Mouse (Mus musculus) liver, embryonic 14.5 days (tissue): ENCODE measurements at regions not wholly inside any gene's neighbourhood (a gene's known extent, or its start where the extent isn't known, plus 50 kb on each side); places are given as distances from the start of the nearest gene placed in this dataset.
"Not testable (repeated sequence)": the region's sequence is repeated elsewhere in the genome, so short reads cannot be mapped to it uniquely, and the experiment has no call there.

Experiments
- ATAC-seq: fragments of 200-750 bp; cut with Nextera tagmentation; 2 replicates; pipeline ENCODE4 v1.8.0; 2017; ENCODE audit warnings: moderate number of reproducible peaks, mild to moderate bottlenecking, moderate library complexity; ENCODE audit not compliant: insufficient read depth
- DNase-seq, 3 experiments: peaks; one replicate each; pipeline ENCODE4 v3.0.0-alpha.2; 2012 to 2013; ENCODE audit warnings: low read depth in 3 of 3, low spot score in 3 of 3
- H3K27ac ChIP-seq: fragments of 300-500 bp; sonication (generic); 2 replicates; pipeline ENCODE4 v1.5.1; 2014; ENCODE audit warnings: moderate library complexity, mild to moderate bottlenecking, control low read depth, inconsistent platforms
- H3K27me3 ChIP-seq: fragments of 300-500 bp; sonication (generic); 2 replicates; pipeline ENCODE4 v1.6.1; 2014; ENCODE audit warnings: mild to moderate bottlenecking, low read length, moderate library complexity; ENCODE audit not compliant: control insufficient read depth, insufficient read depth
- H3K36me3 ChIP-seq: fragments of 300-500 bp; sonication (generic); replicated peaks from 2 replicates; pipeline ENCODE4 v1.6.1; 2014; ENCODE audit warnings: low read depth; ENCODE audit not compliant: control insufficient read depth, insufficient read depth
- H3K4me1 ChIP-seq, 2 experiments: fragments of 200-500 bp in 1 of 2; fragments of 300-500 bp in 1 of 2; sonication (generic) in 1 of 2; replicated peaks; 2 replicates each; pipeline ENCODE4 v1.6.1; 2012 to 2014; ENCODE audit warnings: antibody characterized with exemption in 1 of 2, inconsistent platforms in 1 of 2, low read length in 1 of 2; ENCODE audit not compliant: control insufficient read depth in 2 of 2, insufficient read depth in 2 of 2
- H3K4me2 ChIP-seq: fragments of 300-500 bp; sonication (generic); 2 replicates; pipeline ENCODE4 v1.6.1; 2014; ENCODE audit warnings: low read depth, mild to moderate bottlenecking, control low read depth, moderate library complexity
- H3K4me3 ChIP-seq, 2 experiments: fragments of 200-500 bp in 1 of 2; fragments of 300-500 bp in 1 of 2; sonication (generic) in 1 of 2; 2 replicates each; pipeline ENCODE4 v1.5.1; 2012 to 2014; ENCODE audit warnings: low read depth in 2 of 2, low read length in 2 of 2, mild to moderate bottlenecking in 2 of 2, control low read depth in 1 of 2, inconsistent platforms in 1 of 2, moderate library complexity in 1 of 2; ENCODE audit not compliant: insufficient read depth in 1 of 2
- H3K9ac ChIP-seq: fragments of 300-500 bp; sonication (generic); replicated peaks from 2 replicates; pipeline ENCODE4 v1.6.1; 2014; ENCODE audit warnings: mild to moderate bottlenecking, control low read depth, moderate library complexity
- H3K9me3 ChIP-seq: fragments of 300-500 bp; sonication (generic); 2 replicates; pipeline ENCODE4 v1.6.1; 2016; ENCODE audit warnings: low read length, mixed read lengths; ENCODE audit not compliant: control insufficient read depth
- CTCF ChIP-seq: IDR thresholded peaks from 2 replicates; pipeline ENCODE4 v1.5.1; 2016; ENCODE audit warnings: antibody characterized with exemption, low read depth, control low read depth
- EP300 ChIP-seq: IDR thresholded peaks from 2 replicates; pipeline ENCODE4 v1.6.1; 2016; ENCODE audit warnings: antibody characterized with exemption, low read depth
- WGBS: fragments of 180-500 bp; shearing (Covaris S2); extraction: QIAGEN DNeasy Blood & Tissue Kit; methylation state at CpG from one replicate; pipeline ENCODE4 v1.1.7; 2014; ENCODE audit not compliant: insufficient replicate concordance; 5-methylcytosine and 5-hydroxymethylcytosine counted together

DNA sequence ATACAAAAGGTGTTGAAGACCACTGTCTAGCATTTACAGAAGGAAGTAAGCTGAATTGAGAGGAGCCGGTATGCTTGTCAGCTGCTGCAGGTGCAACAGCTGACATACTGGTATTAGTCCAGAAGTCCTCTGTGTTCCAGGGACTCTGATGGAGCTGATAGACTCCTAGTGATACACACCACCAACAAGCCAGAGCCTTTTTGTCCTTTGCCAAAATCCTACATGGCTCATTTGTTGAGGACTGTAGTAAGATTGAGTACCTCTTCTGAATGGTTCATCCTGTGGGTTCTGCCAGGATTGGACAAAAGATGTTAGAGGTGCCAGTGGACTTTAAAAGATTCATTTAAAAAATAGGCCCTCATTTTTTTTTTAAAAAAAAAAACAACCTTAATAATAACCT lies 129.4 kb upstream of the Tmem185a start:
- H3K9me3 ChIP-seq, result no peaks in the 10 kb centered on the region
- no peak for TF ChIP-seq EP300
- TF ChIP-seq CTCF, result no peak
- H3K9ac ChIP-seq, result no peak overlapping the region
- DNase-seq (no peak), ATAC-seq (no peak)
- H3K4me3 ChIP-seq, result no peak overlapping the region
- H3K4me1 ChIP-seq, result no peaks in the 10 kb centered on the region
- no peaks in the 10 kb centered on the region for H3K27me3 ChIP-seq
- no peak overlapping the region for H3K4me2 ChIP-seq
- no peaks in the 10 kb centered on the region for H3K36me3 ChIP-seq
- WGBS, result 80% methylated on average over 1 of the region's 1 CpGs
- no peak overlapping the region for H3K27ac ChIP-seq

- TF ChIP-seq CTCF, result peak; percentile 46
- not testable (repeated sequence) for DNase-seq
- 0% methylated on average over 2 of the region's 2 CpGs for WGBS
These were observed 105.4 kb upstream of the Tmem185a start for GRCm38 (mm10) chrX:70582344-70582743.

GRCm38 (mm10) chrX:70580171-70580570 lies 103.2 kb upstream of the Tmem185a start:
- ATAC-seq, result no peak
- no peaks in the 10 kb centered on the region for H3K27me3 ChIP-seq
- WGBS, result 36% methylated on average over 1 of the region's 1 CpGs

More at GRCm38 (mm10) chrX:70582344-70582743, 105.4 kb upstream of the Tmem185a start:
- not testable (repeated sequence) for H3K4me3 ChIP-seq, H3K4me1 ChIP-seq, H3K27ac ChIP-seq, ATAC-seq, H3K36me3 ChIP-seq, H3K9me3 ChIP-seq, H3K9ac ChIP-seq, H3K27me3 ChIP-seq, H3K4me2 ChIP-seq

DNA sequence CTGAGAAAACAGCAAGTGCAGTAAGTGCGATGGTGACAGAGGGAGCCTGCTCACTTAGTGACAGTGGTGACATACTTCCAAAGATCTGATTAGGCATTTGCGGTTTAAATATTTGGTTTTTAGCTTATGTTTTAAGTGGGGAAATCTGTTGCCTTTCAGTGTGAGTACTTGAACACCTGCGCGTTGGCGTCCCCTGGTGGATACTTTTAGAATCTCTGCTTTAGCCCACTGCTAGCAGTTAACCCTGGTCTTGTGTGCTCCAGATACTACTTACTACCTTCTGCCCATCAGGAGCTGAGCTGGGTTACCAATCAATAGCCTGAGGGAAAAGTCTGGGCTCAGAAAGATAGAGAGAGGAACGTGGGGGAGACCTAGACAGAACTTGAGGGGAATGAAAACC lies 97.3 kb upstream of the Tmem185a start:
- WGBS, result 0% methylated on average over 1 of the region's 6 CpGs
- not testable (repeated sequence) for H3K4me2 ChIP-seq, DNase-seq, H3K4me1 ChIP-seq, H3K4me3 ChIP-seq, H3K36me3 ChIP-seq, H3K27me3 ChIP-seq, H3K9me3 ChIP-seq, ATAC-seq, H3K9ac ChIP-seq, H3K27ac ChIP-seq

More at GRCm38 (mm10) chrX:70580171-70580570, 103.2 kb upstream of the Tmem185a start:
- no peak overlapping the region for H3K4me3 ChIP-seq
- H3K4me1 ChIP-seq, result no peaks in the 10 kb centered on the region
- no peak overlapping the region for H3K4me2 ChIP-seq
- TF ChIP-seq CTCF (no peak), EP300 (no peak)
- H3K27ac ChIP-seq, result no peak overlapping the region
- no peaks in the 10 kb centered on the region for H3K36me3 ChIP-seq
- no peaks in the 10 kb centered on the region for H3K9me3 ChIP-seq
- no peak for DNase-seq
- H3K9ac ChIP-seq, result no peak overlapping the region

- not testable (repeated sequence) for H3K27ac ChIP-seq, H3K27me3 ChIP-seq, ATAC-seq, H3K9me3 ChIP-seq, DNase-seq, H3K9ac ChIP-seq, H3K4me3 ChIP-seq, H3K36me3 ChIP-seq, H3K4me2 ChIP-seq, H3K4me1 ChIP-seq
- 32% methylated on average over 3 of the region's 4 CpGs for WGBS
These were observed 93.6 kb upstream of the Tmem185a start for GRCm38 (mm10) chrX:70570586-70570985.

DNA sequence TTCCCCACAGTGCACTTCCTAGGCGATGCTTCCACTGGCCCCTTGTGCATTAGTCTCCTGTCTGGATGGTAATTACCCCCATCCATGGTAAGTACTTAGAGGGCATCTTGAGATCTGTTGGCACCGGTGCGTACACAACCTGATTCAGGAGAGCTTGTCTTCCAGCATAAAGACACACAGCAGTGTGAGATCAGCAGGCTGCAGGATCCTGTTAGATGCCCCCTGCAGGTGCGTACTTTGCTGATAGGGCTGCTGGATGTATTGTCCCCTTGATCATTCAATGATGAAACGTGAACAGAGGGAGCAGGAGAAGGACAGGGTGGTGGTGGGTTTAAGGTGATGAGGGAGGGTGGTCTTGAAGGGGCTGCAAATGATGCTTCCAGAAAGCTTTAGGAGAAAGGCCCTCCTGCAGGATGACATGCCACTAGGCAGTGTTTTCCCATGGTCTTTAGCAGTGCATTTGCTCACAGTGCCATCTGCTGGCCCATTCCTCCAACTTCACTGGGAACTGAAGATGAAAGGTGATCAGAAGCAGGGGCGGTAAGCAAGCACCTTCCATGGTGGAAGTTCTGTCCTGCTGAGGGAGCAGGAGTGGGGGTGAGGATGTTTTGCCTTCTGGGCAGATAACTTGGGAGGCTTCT lies 92.5 kb upstream of the Tmem185a start:
- H3K9me3 ChIP-seq, H3K36me3 ChIP-seq, DNase-seq, H3K4me3 ChIP-seq, H3K4me2 ChIP-seq, ATAC-seq, H3K27ac ChIP-seq, H3K9ac ChIP-seq, H3K4me1 ChIP-seq, H3K27me3 ChIP-seq: not testable (repeated sequence)
- WGBS, result 43% methylated on average over 6 of the region's 6 CpGs
